Mouse (Mus musculus) fibroblast of lung, adult 2 months (primary cell): Measurements from ENCODE around the gene Prorsd1.
A peak's percentile ranks its signal among the peaks of the same experiment; 100 is the strongest.
"Not testable (repeated sequence)": the region's sequence is repeated elsewhere in the genome, so short reads cannot be mapped to it uniquely, and the experiment has no call there.

Source experiments
- DNase-seq: peaks from one replicate; pipeline ENCODE4 v3.0.0-alpha.2; 2011; ENCODE audit warnings: low read depth

The Prorsd1 gene

DNA sequence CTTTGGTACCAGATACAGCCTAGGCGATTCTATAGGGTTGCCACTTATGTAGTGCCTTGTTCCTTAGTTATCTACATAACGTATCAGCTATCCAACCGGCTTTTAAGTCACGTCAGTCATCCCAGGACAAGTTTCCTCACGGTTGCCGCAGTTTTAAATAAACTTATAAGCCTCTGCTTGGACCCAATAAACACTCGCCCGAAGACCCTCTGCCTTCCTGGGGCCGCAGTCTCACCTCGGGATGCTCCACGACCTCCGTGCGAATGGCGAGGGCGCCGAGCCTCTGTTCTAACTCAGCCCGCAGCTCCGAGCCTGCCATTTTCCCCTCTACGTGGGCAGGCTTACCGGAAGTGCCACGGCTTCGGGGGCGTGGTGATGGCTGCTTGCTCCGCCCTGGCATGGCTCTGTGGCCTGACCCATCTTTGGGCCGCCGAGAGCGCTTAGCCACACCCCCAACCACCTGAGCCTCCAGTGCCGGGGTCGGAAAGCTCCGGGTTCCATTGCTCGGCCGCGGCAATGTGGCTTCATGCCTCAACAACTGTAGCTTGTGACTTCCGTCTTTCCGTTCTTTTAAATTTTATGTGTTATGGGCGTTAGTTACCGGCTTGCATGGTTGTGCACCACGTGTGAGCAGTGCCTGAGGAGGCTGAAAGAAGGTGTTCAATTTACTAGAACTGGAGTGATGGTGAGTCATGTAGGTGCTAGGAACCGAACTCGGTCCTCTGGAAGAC, at the start of gene Prorsd1:
TSS of gene Prorsd1 (minus strand) at position 352 of the 731 bp plus-strand sequence.
- DNase-seq, result peak; percentile 71

DNA sequence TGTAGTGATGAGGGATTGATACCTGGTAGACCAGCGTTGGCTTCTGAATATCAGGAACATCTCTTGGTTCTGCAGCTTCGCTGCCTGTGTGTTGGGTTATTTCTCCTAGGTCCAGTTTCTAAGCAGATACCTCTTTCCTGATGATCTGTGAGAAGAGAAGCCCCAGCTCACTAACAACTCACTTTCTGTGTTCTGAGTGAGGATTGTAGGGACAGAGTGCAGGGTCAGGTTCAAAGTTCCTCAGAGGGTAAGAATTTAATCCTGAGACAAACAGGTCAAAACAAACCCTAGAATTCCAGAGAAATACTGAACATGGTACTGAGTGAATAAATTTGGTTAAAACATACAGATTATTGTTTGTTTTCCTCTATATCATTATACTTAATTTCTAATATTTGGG, 48.6 kb upstream of the Prorsd1 start:
- DNase-seq, result no peak

DNA sequence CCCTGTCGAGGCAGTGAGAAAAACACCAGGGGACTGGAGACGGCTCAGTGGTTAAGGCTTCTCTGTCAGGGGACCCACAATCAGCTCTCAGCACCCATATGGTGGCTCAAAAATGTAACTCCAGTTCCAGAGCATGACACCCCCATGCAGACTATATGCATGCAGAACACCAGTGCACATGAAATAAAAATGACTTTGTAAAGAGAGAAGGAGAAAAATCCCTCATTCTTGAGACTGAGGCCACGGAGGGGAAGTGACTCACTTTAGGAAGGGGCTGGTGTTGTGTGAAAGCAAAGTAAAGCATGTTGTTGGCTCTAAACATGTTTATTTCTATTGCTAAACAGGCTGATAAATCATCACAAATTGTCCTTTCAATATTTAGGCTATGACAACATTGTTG, 46.2 kb upstream of the Prorsd1 start:
- no peak for DNase-seq

DNA sequence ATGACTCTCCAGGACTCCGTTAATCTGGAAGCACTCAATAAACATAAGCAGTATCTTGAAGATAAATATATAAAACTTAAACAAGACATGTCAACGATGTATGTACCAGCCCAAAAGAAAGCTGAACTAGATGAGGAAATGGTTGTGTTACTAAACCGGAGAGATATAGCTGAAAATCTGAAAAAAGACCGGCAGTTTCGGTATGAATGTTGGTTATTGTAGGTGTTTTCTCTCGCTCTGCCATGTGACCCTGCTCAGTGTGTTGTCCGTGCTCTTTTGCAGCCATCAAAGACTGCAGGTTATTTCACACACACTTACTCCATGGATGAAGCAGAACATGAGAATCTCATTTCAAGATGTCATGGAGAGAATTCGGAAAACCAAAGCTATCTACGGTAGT, 45.6 kb upstream of the Prorsd1 start:
- no peak for DNase-seq

DNA sequence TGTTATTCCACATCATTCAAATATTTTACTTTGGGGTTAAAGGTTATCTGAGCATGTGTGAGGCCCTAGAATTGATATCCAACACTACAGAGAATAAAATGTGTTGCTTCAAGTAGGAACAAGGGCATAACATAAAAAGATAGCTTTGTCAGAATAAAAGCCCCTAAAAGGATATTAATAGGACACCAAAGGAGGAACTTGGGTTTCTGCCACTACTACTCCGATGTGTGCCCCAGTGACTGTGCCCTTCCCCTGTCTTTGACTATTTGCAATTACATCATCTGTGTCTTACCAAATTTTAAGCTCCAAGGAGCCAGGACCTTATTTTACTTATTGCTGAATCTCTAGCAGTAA, 34.6 kb upstream of the Prorsd1 start:
- no peak for DNase-seq

DNA sequence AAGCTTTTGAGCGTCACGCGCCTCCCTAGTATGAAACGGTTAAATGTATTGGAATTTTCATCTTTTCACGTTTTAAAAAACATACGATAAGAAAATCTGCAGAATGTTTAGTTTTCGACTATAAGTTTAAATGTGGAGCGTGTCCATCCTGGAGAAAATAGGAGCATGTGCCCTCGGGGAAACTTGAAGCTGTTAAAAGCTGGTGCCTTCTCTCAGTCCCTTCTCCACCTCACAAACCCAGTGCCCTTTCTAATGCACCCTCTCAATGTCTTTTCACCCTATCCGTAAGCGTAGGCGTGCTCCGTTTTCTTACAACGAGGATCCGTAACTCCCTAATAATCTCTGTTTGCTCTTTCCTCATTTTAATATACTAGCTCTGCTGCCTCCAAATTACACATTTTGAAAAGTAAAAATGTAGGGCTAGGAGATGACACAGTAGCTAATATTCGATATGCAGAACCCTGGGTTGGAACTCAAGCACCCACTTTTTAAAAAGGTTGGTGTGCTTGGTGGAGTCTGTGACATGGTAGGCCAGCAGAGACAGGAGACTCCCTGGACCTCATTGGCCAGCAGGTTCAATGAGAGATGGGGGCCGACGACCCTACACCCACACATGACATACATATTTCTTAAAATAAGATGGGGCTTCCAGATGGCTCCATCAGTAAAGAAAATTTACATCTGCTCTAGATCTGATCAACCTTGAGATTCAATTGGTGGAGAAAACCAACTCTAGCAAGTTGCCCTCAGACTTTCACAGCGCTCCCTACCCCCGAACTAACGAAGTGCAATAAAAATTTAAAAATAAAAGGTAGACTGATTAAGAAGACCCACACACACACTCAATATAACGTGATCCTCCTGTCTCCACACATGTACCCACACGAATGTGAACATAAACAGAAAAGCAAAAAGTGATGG, 33.9 kb upstream of the Prorsd1 start:
- no peak for DNase-seq

DNA sequence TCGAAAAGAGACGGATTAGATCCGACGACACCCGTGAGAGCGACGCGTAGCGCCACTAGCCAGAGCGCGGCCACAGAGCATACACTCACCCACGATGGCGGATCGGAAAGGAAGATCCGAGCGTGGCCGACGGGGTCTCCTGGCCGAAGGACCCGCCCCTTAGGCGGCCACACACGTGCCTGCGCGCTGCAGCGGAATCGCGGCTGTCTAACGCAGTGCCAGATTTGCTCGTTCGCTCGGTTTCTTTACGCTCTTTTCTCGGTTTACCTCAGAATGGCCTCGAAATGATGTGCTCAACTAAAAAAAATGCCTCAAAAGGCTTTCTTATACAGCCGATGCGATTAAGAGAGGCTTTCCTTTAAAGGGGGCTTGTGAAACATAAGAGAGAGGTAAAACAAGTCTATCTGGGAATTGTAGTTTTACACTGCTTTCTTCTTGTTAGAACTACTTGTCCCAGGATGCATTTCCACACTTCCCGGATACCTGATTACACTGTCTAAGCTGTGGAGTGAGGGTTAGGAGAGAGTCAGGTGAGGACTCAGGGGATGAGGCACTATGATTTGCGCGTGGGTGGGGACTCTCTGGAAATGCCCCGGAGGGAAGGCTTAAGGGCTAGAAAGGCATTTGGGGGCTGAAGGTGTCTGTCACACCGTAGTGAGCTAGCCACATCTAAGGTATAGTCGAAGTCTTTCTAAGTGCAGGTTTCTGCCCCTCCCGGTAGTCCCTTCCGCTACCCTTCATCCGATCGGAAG, 33.1 kb upstream of the Prorsd1 start, which contains the start of the genes Clhc1 and Rps27a:
TSS of gene Clhc1 (plus strand) at position 199 of the 752 bp plus-strand sequence.
TSS of gene Rps27a (minus strand) at position 358 of the 752 bp plus-strand sequence.
- DNase-seq, result peak; percentile 68

DNA sequence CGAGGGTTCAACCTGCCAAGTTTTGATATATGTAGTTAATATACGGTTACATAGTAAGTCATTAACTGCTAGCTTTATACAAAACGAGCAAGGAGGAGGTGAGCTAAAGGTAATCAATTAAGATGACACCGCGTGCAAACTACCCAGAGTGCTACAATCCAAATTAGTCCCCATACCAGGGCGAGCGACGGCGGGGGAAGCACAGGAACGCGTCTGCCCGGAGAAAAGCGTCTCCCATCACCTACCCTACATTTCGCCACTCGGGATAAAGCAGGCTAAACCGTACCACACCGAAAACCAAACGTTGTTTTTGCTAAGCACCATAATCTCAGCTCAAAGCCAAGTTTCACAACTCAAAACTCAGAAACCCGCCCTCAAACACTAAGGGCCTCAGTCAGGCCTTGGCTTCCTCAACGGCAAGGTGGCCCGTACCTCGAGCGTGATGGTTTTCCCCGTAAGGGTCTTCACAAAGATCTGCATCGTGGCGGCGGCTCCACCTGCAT, 32.5 kb upstream of the Prorsd1 start:
- DNase-seq, result no peak

DNA sequence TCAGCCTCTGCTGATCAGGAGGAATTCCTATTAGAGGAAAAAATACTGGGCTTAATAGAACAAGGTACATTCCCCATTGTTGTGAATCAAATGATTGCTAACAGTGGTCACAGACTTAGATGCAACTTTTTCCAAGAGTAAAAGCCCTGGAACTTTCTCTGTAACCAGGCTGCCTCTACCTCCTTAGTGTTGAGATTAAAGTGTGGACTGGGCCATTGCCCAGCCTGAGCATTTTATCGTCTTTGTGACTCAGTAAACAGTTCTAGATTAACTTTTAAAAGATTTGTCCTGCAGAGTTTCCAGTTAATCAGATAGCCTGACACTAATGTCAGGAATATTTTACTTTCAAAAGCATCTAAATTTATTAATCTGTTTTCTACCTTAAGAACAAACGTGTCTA, 31.9 kb upstream of the Prorsd1 start:
- no peak for DNase-seq

DNA sequence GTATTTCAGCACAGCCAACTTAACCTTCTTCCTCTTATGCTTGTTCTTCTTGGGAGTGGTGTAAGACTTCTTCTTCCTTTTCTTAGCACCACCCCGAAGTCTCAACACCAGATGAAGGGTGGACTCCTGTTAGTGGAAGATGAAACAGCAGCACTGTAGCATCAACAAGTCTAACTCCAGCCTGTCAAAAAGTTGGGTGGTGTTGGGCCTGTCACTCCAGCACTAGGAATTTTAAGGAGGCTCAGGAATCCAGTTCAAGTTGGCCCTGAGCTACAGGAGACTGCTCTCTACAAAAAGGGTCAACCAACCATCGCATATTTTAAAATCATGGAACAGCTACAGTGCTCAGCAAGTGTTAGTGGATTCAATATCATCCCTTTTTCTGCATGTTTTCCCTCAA, 31.5 kb upstream of the Prorsd1 start:
- DNase-seq, result not testable (repeated sequence)

DNA sequence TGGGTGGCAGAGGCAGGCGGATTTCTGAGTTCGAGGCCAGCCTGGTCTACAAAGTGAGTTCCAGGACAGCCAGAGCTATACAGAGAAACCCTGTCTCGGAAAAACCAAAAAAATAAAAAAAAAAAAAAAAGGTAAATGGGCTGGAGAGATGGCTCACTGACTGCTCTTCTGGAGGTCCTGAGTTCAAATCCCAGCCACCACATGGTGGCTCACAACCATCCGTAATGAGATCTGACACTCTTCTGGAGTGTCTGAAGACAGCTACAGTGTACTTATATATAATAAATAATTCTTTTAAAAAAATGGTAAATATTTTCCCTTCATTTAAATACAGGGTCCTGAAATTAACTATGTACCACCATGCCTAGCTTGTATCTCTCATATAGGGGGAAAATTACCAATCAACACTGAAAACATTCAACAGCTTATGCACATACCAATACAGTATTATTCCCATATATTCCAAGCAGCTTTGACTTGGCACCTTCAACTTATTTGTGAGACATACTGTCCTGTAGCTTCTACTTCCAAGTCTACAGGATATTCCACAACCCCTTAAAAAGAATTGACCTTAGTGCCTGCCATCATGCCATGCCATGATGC, 30.4 kb upstream of the Prorsd1 start:
- not testable (repeated sequence) for DNase-seq

DNA sequence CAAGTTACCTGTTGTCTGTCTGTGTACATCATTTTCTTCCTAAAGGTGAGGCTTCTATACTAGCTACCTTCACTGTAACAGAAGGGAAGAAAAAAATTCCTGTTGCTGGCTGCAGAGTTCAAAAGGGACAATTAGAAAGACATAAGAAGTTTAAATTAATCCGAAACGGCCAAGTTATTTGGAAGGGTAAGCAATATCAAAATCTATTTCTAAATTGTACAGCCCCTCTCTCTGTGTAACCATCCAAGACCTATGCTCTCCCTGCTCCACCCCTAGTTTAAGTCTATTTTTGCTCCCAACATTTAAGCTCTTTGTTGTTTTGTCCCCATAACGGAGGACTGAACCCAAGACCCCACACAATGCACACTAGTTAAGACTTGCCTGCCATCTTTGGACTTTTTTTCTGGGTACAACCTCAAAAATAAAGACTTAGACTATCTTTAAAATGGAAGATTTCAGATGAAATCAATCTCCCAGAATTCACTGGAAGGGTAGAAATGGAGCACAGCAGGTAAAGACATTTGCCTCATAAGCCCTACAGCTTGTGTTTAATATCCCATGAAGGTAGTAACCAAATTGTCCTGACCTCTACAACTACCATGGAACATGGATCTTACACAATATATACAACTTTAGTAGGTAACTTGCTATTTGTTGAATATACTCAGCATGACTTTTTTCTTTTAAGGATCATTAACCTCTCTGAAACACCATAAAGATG, 29.6 kb upstream of the Prorsd1 start:
- no peak for DNase-seq

DNA sequence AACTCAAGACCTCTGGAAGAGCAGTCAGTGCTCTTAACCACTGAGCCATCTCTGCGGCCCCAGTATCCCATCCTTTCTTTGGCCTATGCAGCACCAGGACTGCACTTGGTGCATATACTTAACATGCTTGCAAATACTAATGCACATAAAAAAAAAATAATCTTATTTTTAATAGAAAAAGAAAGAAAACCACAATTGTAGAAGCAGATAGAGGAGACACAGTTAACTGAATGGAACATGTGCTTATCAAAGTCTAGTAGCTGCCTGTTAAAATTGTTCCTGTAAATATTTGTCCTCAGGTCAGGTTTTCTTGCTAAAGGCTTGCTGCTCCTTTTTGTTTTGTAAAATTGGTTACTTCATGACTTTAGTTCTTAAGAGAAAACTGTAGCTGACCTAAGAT, 23.4 kb upstream of the Prorsd1 start:
- no peak for DNase-seq

DNA sequence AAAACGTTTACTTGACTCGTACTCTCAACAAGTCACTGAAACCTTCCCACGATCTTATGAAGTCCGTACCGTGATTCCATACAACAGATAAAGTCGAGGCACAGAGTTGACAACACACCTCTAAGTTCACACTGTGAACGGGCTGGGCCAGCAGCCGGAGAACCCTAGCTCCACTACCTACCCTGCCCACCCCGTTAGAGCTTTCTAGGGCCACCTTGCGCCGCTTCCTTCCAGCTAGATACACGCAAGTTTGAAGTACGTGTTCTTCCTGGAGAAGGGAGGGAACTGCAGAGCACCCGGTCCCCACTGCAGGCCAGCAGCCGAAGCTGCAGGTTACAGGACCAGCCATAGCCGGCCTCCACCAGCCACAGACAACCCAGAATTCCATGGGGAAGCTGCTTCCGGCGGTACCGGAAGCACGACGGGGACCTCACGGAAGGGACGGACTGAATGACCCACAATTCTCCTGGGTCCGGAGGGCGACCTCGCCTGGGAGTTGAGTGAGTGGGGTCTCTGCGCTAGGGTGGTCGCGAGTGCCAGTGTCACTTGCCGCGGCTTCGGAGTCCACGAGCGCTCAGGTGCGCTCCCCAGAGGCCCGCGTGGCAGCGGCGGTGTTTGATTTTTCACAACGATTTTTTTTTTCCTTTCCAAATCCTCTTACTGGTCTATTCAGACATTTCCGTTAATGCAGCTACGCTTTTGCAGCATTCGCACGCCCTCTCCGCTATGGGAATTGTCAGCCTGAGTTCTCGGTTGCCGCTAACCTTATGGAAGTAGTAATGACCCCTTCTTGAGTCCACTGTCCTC, 11.4 kb upstream of the Prorsd1 start, which contains the start of gene Mtif2:
TSS of gene Mtif2 (plus strand) at position 421 of the 807 bp plus-strand sequence.
- DNase-seq, result peak; percentile 73

DNA sequence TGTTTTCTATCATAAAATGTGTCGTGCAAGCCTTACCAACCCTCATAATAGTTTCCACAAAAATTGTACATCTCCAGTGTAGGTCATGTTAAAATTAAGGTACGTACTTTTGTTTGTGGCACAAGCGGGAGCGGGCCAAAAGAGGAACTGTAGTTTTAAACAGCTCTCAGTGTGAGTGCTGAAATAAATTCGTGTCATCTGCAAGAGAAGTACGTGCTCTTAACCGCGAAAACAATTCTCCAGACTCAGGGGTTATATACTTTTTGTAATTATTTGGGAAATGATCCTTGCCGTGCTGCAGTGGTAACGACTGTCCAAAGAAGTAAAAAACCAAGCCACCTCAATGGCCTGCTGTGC, 530 bp downstream of the Prorsd1 start:
- no peak for DNase-seq

DNA sequence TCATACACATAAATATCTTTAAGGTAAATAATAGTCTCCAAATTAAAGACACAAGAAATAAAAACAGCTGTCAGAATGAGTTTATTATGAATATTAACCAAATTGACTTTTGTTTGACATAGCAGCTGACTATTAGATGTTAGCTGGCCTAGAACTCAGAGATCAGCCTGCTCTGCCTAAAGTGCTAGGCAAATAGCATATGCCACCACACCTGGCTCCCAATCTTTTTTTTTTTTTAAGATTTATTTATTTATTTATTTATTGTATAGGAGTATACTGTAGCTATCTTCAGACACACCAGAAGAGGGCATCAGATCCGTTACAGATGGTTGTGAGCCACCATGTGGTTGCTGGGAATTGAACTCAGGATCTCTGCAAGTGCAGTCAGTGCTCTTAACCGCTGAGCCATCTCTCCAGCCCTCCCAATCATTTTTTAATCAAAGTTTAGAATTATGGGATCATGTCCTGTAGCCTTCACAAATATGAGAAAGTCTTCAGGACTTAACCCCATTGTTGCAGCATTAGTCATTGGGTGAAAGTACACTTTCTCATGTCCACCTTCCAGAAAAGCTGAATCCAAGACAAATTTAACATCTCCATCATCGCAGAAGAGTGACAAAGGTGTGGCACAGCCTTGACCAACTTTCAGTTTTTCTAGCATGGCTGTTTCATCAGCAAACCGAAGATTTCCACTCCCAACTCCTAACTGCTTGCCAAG, 1.9 kb downstream of the Prorsd1 start:
- no peak for DNase-seq

DNA sequence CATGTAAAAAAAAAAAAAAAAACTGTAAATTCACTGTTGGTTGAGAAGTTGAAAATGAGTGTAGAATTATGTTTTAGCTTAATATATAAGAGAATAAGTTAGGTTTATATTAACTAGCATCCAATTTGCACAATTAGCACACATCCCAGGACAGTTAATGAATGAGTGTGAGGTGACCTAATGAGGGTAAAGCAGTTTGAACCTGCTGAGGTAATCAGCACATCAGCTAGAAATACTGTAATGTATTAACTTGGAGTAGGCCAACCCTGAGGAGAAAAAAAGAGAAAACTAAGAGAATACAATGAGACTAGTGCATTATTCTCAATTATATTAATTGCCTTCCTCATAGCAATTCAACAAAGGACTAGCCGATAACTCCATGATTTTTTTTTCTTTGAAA, 5.4 kb downstream of the Prorsd1 start:
- no peak for DNase-seq

DNA sequence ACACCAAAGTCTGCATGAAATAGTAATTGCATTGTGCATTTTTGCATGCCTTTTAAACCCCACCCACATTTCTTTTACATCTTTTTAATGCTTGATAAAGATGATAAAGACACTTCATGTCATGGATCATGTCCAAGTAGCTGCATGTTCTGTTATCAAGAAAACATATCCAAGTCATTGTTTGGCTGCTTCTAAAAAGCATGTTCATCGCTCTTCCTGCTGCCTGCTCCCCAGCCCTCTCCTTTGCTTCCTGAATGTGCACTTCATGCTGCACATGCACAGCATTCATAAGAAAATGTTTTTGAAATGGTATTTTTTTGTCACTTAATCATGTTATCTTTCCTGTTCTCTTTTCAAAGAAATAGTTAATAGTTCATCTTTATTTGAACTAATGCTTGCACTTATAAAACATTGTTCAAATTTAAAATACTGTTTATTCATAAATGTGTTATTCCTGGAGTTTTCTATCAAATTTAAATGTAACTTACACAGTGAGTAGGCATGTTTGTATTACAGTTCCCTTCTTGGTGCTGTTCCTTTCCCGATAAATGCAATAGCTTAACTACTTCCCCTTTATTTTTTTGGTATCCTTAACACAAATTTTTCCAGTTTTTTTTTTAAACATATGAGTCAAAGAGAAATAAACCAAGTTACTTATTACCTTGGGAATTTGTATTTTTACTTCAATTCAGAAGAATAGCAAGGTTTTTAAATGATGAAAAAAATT, 9.8 kb downstream of the Prorsd1 start:
- DNase-seq, result no peak
